Mouse (Mus musculus): ENCODE results near the gene Fmnl2. TPM values are rescaled to one million over a fixed set of nuclear protein-coding genes. Genes with fewer than 3 reads are reported as not detected.

Gene Fmnl2
- total RNA-seq, 1 experiment = 13.6 TPM

- peaks cover 1 to 6% of the 10 kb centered on the region in 2 experiments; a peak in 3 of 4 replicates for H3K4me1 ChIP-seq (ENCODE audit: control insufficient read depth in 2 of 2, insufficient read depth in 2 of 2, low read length in 2 of 2, poor library complexity in 1 of 2)
These were observed 43.1 kb downstream of the Fmnl2 start for GRCm38 (mm10) chr2:52900780-52901179.

DNA sequence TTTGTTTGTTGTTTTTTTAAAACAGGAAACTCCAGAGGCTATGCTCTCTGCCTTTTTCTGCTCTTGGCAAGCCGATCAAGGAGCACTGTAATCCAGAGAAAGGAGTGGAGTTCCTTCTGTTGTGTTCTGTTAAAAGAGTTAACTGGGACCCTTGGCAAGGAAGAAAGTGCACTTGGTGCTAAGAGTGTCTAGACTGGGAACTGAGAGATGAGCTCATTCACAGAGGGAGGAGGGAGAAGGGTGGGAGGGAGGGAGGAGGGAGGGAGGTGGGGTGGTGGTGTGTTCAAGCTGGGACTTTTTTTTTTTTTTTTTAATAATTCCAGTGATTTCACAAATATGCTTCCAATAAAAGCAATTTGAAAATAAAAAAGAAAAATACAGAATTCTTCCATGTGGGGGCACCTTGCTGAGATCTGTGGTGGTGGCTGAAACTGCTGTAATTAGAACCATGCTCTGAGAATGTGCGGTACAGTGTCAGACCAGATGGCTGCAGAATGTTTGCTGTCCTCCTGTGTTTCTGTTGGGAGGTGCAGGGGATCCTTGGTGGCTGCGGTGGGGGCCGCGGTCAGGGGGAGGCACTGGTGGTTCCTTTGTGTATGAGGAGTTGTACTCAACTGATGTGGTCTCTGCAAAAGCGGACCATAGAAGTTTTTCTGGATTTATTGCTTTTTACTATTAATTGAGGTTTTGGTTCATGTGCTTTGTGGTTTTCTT lies 43.8 kb downstream of the Fmnl2 start:
- no peak for DNase-seq (ENCODE audit: low read depth, low spot score)
- in situ Hi-C loops (cut with MboI; ENCODE audit: low sequenced_read_pairs in 2 of 2, unreplicated experiment in 2 of 2) = no loop called here
- no peaks in the 10 kb centered on the region for H3K9me3 ChIP-seq (ENCODE audit: control insufficient read depth, insufficient read depth, low read depth, low read length)
- TF ChIP-seq HCFC1 (IDR thresholded peaks at IDR 0.05; ENCODE audit: borderline replicate concordance, insufficient read depth, low read length) = no peak
- no peak for TF ChIP-seq MAFK (IDR thresholded peaks at IDR 0.05; ENCODE audit: insufficient read depth, low read depth, low read length)
- no peak for TF ChIP-seq CHD2 (IDR thresholded peaks at IDR 0.05; ENCODE audit: low read depth, low read length)
- TF ChIP-seq ZC3H11A (IDR thresholded peaks at IDR 0.05; ENCODE audit: borderline replicate concordance, low read depth, low read length) = no peak
- TF ChIP-seq ZNF384 (IDR thresholded peaks at IDR 0.05; ENCODE audit: low read depth, low read length) = no peak
- H3K27ac ChIP-seq (ENCODE audit: insufficient read depth, low read depth, low read length, poor library complexity, severe bottlenecking) = no peak overlapping the region
- no peak overlapping the region for H3K4me3 ChIP-seq (ENCODE audit: insufficient read depth in 1 of 2, low read depth in 1 of 2, low read length in 2 of 2, poor library complexity in 1 of 2, severe bottlenecking in 1 of 2)
- peaks cover 1 to 6% of the 10 kb centered on the region in 2 experiments; a peak in 3 of 4 replicates for H3K4me1 ChIP-seq (ENCODE audit: control insufficient read depth in 2 of 2, insufficient read depth in 2 of 2, low read length in 2 of 2, poor library complexity in 1 of 2)
- H3K9ac ChIP-seq (ENCODE audit: insufficient read depth, low read depth, low read length, poor library complexity, severe bottlenecking) = no peak overlapping the region
- no peaks in the 10 kb centered on the region for H3K36me3 ChIP-seq (ENCODE audit: control insufficient read depth, insufficient read depth, low read length, poor library complexity, severe bottlenecking)

More at GRCm38 (mm10) chr2:52900780-52901179, 43.1 kb downstream of the Fmnl2 start:
- Histone ChIP-seq H3K9me3 (ENCODE audit: control insufficient read depth, insufficient read depth, low read depth, low read length) (no peaks in the 10 kb centered on the region), H3K9ac (ENCODE audit: insufficient read depth, low read depth, low read length, poor library complexity, severe bottlenecking) (no peak overlapping the region), H3K36me3 (ENCODE audit: control insufficient read depth, insufficient read depth, low read length, poor library complexity, severe bottlenecking) (no peaks in the 10 kb centered on the region), H3K27ac (ENCODE audit: insufficient read depth, low read depth, low read length, poor library complexity, severe bottlenecking) (no peak overlapping the region), H3K4me3 (ENCODE audit: insufficient read depth in 1 of 2, low read depth in 1 of 2, low read length in 2 of 2, poor library complexity in 1 of 2, severe bottlenecking in 1 of 2) (no peak overlapping the region)
- no peak for TF ChIP-seq CHD2 (IDR thresholded peaks at IDR 0.05; ENCODE audit: low read depth, low read length)
- TF ChIP-seq ZNF384 (IDR thresholded peaks at IDR 0.05; ENCODE audit: low read depth, low read length) = no peak
- TF ChIP-seq HCFC1 (IDR thresholded peaks at IDR 0.05; ENCODE audit: borderline replicate concordance, insufficient read depth, low read length) = no peak
- no peak for TF ChIP-seq MAFK (IDR thresholded peaks at IDR 0.05; ENCODE audit: insufficient read depth, low read depth, low read length)
- TF ChIP-seq ZC3H11A (IDR thresholded peaks at IDR 0.05; ENCODE audit: borderline replicate concordance, low read depth, low read length) = no peak
- DNase-seq (ENCODE audit: low read depth, low spot score) = no peak
- in situ Hi-C loops (cut with MboI; ENCODE audit: low sequenced_read_pairs in 2 of 2, unreplicated experiment in 2 of 2) = no loop called here

- H3K9ac ChIP-seq (ENCODE audit: insufficient read depth, low read depth, low read length, poor library complexity, severe bottlenecking) = no peak overlapping the region
- in situ Hi-C loops (cut with MboI; ENCODE audit: low sequenced_read_pairs in 2 of 2, unreplicated experiment in 2 of 2) = no loop called here
- no peaks in the 10 kb centered on the region for H3K9me3 ChIP-seq (ENCODE audit: control insufficient read depth, insufficient read depth, low read depth, low read length)
- no peak for TF ChIP-seq ZNF384 (IDR thresholded peaks at IDR 0.05; ENCODE audit: low read depth, low read length)
- TF ChIP-seq MAFK (IDR thresholded peaks at IDR 0.05; ENCODE audit: insufficient read depth, low read depth, low read length) = no peak
- no peak for TF ChIP-seq HCFC1 (IDR thresholded peaks at IDR 0.05; ENCODE audit: borderline replicate concordance, insufficient read depth, low read length)
- no peak for TF ChIP-seq ZC3H11A (IDR thresholded peaks at IDR 0.05; ENCODE audit: borderline replicate concordance, low read depth, low read length)
- TF ChIP-seq CHD2 (IDR thresholded peaks at IDR 0.05; ENCODE audit: low read depth, low read length) = no peak
- peaks cover 1 to 6% of the 10 kb centered on the region in 2 experiments; a peak in 3 of 4 replicates for H3K4me1 ChIP-seq (ENCODE audit: control insufficient read depth in 2 of 2, insufficient read depth in 2 of 2, low read length in 2 of 2, poor library complexity in 1 of 2)
- no peak overlapping the region for H3K27ac ChIP-seq (ENCODE audit: insufficient read depth, low read depth, low read length, poor library complexity, severe bottlenecking)
- H3K36me3 ChIP-seq (ENCODE audit: control insufficient read depth, insufficient read depth, low read length, poor library complexity, severe bottlenecking) = no peaks in the 10 kb centered on the region
- DNase-seq (ENCODE audit: low read depth, low spot score) = no peak
- no peak overlapping the region for H3K4me3 ChIP-seq (ENCODE audit: insufficient read depth in 1 of 2, low read depth in 1 of 2, low read length in 2 of 2, poor library complexity in 1 of 2, severe bottlenecking in 1 of 2)
These were observed 44.8 kb downstream of the Fmnl2 start for GRCm38 (mm10) chr2:52902456-52902855.

DNA sequence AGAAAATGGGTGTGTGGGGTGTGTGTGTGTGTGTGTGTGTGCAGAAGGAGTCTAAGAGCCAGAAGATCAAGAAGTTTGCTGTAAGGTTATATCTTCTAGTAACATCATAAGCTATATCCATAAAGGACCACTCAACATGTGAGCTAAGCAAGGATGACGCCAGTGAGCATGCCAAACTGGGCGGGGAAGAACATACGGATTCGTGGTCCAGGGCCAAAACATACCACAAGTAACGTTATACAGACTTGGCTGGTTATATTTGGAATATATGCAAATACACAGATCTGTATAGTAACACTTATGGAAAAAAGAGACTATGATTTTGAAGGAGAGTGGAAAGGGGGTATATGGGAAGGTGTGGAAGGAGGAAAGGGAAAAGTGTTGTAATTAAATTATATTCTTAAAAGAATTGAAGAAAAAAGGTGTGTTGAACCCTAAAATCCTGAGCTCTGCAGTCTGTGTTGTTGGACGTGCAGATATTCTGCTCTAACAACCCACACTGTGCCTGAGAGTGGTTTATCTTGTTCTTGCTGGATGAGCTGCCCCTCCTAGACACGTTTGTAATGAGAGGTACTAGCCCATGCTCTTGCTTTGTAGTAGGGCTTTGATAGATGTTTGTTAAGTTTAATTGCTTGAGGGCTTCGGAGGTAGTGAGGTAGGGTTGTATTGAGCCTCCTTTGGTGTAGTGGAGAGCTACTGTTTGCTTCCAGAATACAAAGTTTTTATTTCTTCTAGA lies 45.7 kb downstream of the Fmnl2 start:
- H3K9me3 ChIP-seq (ENCODE audit: control insufficient read depth, insufficient read depth, low read depth, low read length) = no peaks in the 10 kb centered on the region
- TF ChIP-seq MAFK (IDR thresholded peaks at IDR 0.05; ENCODE audit: insufficient read depth, low read depth, low read length) (no peak), ZC3H11A (IDR thresholded peaks at IDR 0.05; ENCODE audit: borderline replicate concordance, low read depth, low read length) (no peak)
- in situ Hi-C loops (cut with MboI; ENCODE audit: low sequenced_read_pairs in 2 of 2, unreplicated experiment in 2 of 2) = no loop called here
- H3K4me3 ChIP-seq (ENCODE audit: insufficient read depth in 1 of 2, low read depth in 1 of 2, low read length in 2 of 2, poor library complexity in 1 of 2, severe bottlenecking in 1 of 2) = no peak overlapping the region
- H3K4me1 ChIP-seq (ENCODE audit: control insufficient read depth in 2 of 2, insufficient read depth in 2 of 2, low read length in 2 of 2, poor library complexity in 1 of 2) = peaks cover 1 to 4% of the 10 kb centered on the region in 2 experiments; a peak in 3 of 4 replicates
- H3K36me3 ChIP-seq (ENCODE audit: control insufficient read depth, insufficient read depth, low read length, poor library complexity, severe bottlenecking) = no peaks in the 10 kb centered on the region
- H3K9ac ChIP-seq (ENCODE audit: insufficient read depth, low read depth, low read length, poor library complexity, severe bottlenecking) = no peak overlapping the region
- H3K27ac ChIP-seq (ENCODE audit: insufficient read depth, low read depth, low read length, poor library complexity, severe bottlenecking) = no peak overlapping the region; the same call in 1 of the 2 replicates
- no peak for DNase-seq (ENCODE audit: low read depth, low spot score)
